Mouse (Mus musculus) brain, embryonic 18.5 days (tissue): ENCODE results near the gene Gm1604a.
"Not testable (repeated sequence)": the region's sequence is repeated elsewhere in the genome, so short reads cannot be mapped to it uniquely, and the experiment has no call there.

ENCODE experiments used
- DNase-seq: peaks from one replicate; pipeline ENCODE4 v3.0.0-alpha.2; 2012; ENCODE audit warnings: low read depth, low spot score

The Gm1604a gene

GRCm38 (mm10) chr17:7025257-7025656, at the start of gene Gm1604a:
Gene Gm1604a, plus strand, starts transcription at chr17:7025568.
- DNase-seq = not testable (repeated sequence)

GRCm38 (mm10) chr17:6978287-6979248, 46.8 kb upstream of the Gm1604a start, which contains the start of gene Gm49721:
Gene Gm49721, plus strand, starts transcription at chr17:6978904.
- not testable (repeated sequence) for DNase-seq

- not testable (repeated sequence) for DNase-seq
These were observed 46.0 kb upstream of the Gm1604a start for GRCm38 (mm10) chr17:6979380-6979779.

- not testable (repeated sequence) for DNase-seq
These were observed 45.2 kb upstream of the Gm1604a start for GRCm38 (mm10) chr17:6980144-6980543.

- DNase-seq = not testable (repeated sequence)
These were observed 39.2 kb upstream of the Gm1604a start for GRCm38 (mm10) chr17:6986118-6986517.

DNA sequence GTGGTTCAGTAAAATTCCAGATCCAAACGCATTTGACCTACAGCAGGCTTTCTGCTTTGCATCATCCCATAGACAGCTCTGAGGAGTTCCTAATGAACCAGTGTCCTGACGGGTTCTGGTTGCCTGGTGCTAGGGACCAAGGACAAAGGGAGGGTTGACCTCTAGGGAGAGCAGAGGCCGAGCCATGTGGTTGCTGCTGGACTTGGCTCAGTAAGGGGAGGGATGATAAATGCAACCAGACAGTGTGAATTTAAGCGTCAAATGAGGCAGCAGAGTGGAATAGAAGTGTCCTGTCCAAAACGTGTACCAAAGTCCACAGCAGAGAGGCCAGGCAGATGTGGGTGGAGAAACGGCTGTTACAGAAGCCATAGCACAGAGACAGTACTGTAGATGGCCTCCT, 29.9 kb upstream of the Gm1604a start:
- not testable (repeated sequence) for DNase-seq

DNA sequence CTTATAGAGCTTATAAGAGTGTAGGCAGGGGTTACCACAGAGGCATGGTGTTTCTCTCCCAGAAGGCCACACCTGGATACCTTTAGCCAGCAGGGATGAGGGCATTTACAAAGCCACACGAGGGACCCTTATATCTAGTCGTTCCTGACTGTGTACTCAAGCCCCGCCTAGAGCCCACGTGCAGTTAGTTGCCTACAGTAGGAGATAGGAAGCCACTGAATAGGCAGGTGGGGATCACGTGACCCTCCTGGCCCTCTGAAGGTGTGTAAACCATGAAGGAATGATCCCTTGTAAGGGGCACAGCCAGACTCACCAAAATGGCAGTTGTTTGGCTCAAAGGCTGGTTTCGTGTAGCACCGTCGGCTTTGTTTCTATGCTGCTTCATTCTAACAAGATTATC, 28.5 kb upstream of the Gm1604a start:
- not testable (repeated sequence) for DNase-seq

GRCm38 (mm10) chr17:6997778-6998490, 27.4 kb upstream of the Gm1604a start:
- not testable (repeated sequence) for DNase-seq

- DNase-seq = not testable (repeated sequence)
These were observed 23.4 kb upstream of the Gm1604a start for GRCm38 (mm10) chr17:7001790-7002585.

GRCm38 (mm10) chr17:7003392-7003791, 22.0 kb upstream of the Gm1604a start:
- DNase-seq = not testable (repeated sequence)

DNA sequence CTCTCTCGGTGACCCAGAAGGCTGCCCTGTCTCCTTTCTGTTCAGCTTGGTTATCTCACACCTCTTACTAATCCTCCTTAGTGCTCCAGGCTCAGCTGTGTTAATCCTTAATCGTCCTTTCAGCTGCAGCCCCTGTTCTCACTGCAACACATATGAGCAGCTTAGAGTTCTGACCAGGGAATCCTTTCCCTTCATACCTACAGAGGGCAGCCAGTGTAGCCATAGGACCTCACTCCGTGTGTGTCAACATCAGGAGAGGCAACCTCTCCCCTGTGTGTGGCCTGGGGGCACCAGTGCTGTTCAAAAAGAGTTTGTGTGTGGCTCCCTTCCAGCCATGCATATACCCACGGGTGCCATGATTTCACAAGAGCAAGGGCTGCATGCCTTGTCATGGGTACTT, 19.7 kb upstream of the Gm1604a start:
- DNase-seq = not testable (repeated sequence)

- not testable (repeated sequence) for DNase-seq
These were observed 16.5 kb upstream of the Gm1604a start for GRCm38 (mm10) chr17:7008885-7009284.

- DNase-seq = not testable (repeated sequence)
These were observed 15.9 kb upstream of the Gm1604a start for GRCm38 (mm10) chr17:7009440-7009839.

GRCm38 (mm10) chr17:7009901-7010300, 15.5 kb upstream of the Gm1604a start:
- DNase-seq = not testable (repeated sequence)

- not testable (repeated sequence) for DNase-seq
These were observed 11.2 kb upstream of the Gm1604a start for GRCm38 (mm10) chr17:7014190-7014589.

- not testable (repeated sequence) for DNase-seq
These were observed 487 bp downstream of the Gm1604a start for GRCm38 (mm10) chr17:7025764-7026346.

DNA sequence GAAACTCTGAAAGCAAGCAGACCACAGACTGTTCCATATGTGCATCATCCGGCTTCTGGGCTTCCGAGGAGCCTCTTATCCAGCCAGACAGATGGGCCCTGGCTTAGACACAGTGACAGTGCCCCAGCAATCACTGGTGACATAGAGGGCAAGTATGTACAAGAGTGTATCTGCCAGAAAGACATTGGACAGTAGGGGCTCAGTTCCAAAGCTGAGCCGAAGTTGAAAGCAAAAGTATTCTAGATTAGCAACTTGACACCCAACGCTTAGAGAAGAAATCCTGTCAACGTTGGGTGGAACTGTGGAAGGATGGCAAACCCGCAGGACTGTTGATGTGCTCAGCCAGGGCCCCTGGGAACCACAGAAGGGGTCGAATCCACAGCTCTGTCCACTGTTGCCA, 4.8 kb downstream of the Gm1604a start:
- not testable (repeated sequence) for DNase-seq

DNA sequence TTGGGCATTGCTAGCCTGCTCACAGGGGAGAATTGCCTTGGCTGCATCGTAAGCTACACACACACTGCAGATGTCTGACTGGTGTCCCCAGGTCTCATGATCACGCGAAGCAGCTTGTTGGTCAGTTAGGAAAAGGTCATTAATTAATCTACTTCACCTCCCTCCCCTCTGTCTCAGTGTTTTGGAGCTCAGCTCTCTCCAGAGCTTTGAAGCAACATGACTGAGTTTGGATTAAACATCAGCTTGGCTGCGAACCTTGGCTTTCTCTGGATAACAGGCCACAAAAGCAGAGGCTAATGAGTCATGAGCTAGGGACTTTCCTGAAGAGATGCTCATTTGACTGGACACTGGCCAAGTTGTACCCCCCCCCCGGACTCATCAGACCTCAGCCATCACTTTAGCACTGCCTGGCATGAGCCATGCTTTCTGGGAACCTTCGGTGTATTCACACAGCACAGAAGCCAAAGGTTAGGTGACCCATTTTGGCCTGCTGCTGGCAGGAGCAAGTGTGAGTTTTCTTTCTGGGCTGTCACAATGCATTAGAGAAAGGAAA, 5.3 kb downstream of the Gm1604a start:
- not testable (repeated sequence) for DNase-seq

DNA sequence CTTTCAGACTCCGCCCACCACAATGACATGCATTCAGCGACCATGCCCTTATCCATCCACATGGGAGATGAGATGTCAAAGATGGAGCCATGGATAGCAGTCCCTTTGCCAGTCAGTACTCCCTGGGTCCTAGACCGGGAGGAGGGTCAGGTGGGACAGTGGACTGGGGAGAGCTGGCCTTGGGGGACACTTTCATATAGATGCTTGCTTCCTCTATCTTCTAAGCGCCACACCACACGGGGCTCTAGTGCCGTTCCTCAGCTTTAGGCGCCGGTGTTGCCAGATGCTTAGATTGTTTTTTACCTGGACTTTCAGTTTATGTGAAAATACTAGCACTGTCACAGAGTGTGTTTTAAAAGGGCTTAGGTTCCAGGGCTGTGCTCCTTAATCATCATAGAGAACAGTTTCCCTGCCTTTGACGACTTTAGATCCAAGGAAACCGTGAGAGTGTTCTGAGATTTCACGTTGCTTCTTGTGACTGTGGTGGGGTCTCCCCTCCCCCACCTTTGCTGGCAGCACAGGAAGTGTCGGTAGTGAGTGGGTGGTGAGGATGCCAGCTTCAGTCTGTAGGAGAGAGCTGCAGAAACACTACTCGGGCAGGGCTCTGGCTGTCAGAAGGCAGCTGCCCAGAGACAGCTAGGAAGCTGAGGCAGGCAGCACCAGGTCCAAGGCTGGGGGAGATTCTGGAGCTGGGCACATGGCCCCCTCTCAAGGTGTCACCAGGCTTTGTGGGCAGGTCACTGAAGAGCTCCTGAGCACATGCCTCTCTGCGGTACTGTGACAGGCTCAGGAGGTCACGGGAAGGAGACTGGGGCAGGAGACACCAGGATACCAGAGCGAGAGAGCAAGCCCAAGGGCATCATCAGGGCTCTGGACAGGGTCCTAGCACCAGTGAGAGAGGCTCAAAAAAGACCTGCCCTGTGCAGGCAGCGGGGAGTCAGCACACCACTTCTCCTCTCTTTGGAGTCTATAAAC, 8.1 kb downstream of the Gm1604a start:
- DNase-seq = not testable (repeated sequence)
